Mouse (Mus musculus) embryonic facial prominence, embryonic 12.5 days (tissue): ENCODE results near the gene Ptprm. TPM values are rescaled to one million over a fixed set of nuclear protein-coding genes. Genes with fewer than 3 reads are reported as not detected.

Experiments used
- ATAC-seq: fragments of 200-750 bp; cut with Nextera tagmentation; 2 replicates; pipeline ENCODE4 v1.8.0; 2017; ENCODE audit not compliant: insufficient number of reproducible peaks, insufficient read depth, low FRiP score, low TSS enrichment
- H3K27ac ChIP-seq: fragments of 300-500 bp; sonication (generic); 2 replicates; pipeline ENCODE4 v1.5.1; 2016; ENCODE audit warnings: mild to moderate bottlenecking
- H3K27me3 ChIP-seq: fragments of 300-500 bp; sonication (generic); 2 replicates; pipeline ENCODE4 v1.6.1; 2016; ENCODE audit warnings: mild to moderate bottlenecking, moderate library complexity
- H3K36me3 ChIP-seq: fragments of 300-500 bp; sonication (generic); 2 replicates; pipeline ENCODE4 v1.6.1; 2016; ENCODE audit warnings: mild to moderate bottlenecking
- H3K4me1 ChIP-seq: fragments of 300-500 bp; sonication (generic); 2 replicates; pipeline ENCODE4 v1.6.1; 2016
- H3K4me2 ChIP-seq: fragments of 300-500 bp; sonication (generic); replicated peaks from 2 replicates; pipeline ENCODE4 v1.6.1; 2016; ENCODE audit warnings: mild to moderate bottlenecking, moderate library complexity
- H3K4me3 ChIP-seq: fragments of 300-500 bp; sonication (generic); 2 replicates; pipeline ENCODE4 v1.5.1; 2016; ENCODE audit warnings: mild to moderate bottlenecking
- H3K9ac ChIP-seq: fragments of 300-500 bp; sonication (generic); 2 replicates; pipeline ENCODE4 v1.6.1; 2016; ENCODE audit warnings: mild to moderate bottlenecking, moderate library complexity
- H3K9me3 ChIP-seq: fragments of 300-500 bp; sonication (generic); 2 replicates; pipeline ENCODE4 v1.6.1; 2016; ENCODE audit warnings: mild to moderate bottlenecking, moderate library complexity
- WGBS: fragments of 180-500 bp; shearing (Covaris S2); methylation state at CpG from one replicate; pipeline ENCODE4 v1.1.7; 2016; 5-methylcytosine and 5-hydroxymethylcytosine counted together
- polyA plus RNA-seq: library from polyadenylated mRNA; unstranded; fragments of >200 nt; fragmentation: Nextera tagmentation; extraction: Ambion mirVana; gene quantifications from 2 replicates; pipeline ENCODE4 v1.2.1, GENCODE M21; 2016

Gene Ptprm
- polyA plus RNA-seq, 1 experiment from 2014 or later: 17.2 TPM

DNA sequence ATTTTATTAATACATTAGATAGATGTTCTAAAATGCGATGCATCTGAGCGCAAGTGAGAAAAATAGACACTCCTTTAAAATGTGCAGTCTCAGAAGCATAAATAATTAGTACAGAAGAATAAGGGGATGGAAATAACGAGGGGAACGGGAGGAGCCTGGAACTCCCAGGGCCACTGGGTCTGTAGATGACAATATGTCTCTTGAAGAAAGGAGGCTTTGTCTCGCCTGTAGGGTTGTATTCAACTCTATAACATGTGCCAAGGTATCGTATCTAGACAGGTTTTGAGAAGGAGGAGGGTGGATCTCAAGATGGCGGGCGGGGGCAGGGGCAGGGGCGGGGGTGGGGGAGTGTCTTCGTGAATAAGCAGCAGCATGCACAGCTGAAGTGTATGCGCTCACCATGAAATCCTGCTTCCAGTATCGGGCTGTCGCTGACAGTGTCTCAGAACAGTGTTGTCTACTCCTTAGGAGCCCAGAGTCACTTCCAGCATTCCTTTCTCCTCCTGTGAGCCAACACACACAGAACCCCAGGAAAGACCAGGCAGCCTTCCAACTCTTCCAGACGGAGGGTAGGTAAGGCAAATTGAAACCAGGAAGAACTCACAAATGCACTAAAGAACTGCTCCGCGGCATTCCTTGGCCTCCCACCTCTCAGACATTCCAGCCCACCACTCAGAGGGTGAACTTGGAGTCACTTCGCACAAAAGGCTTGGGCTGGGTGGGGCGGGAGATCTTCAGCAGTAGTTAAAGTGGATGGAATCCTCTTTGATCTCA is 50.7 kb downstream of the Ptprm start:
- no peaks in the 10 kb centered on the region; the same call in 1 of the 2 replicates for H3K9me3 ChIP-seq
- no peak overlapping the region for H3K4me3 ChIP-seq
- no peak overlapping the region for H3K4me2 ChIP-seq
- H3K27me3 ChIP-seq: no peaks in the 10 kb centered on the region
- peak overlapping the region; percentile 41; the same call in 1 of the 2 replicates for H3K27ac ChIP-seq
- 0 out of 2 replicates have a peak, but pooled peaks have one; percentile 64 for ATAC-seq
- H3K4me1 ChIP-seq: peaks cover 16% of the 10 kb centered on the region
- WGBS: 64% methylated on average over 18 of the region's 18 CpGs
- no peaks in the 10 kb centered on the region for H3K36me3 ChIP-seq
- no peak overlapping the region for H3K9ac ChIP-seq

DNA sequence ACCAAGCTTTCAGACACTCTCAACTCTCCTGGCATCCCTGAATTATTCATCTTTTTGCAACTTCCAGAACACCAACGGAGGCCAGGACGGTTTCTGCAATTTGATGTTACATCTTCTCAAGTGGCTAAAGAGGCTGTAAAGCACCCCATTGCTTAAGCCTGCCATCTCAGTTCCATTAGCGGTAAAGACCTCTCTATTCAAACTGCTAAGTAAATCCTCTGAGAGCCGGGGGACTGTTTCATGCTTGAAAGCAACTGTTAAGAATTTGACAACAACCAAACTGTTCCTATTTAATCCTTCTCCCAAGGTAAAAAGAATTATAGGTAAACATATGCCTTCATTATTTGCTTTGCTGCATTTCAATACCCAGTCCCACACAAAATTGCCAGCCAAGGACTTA is 51.7 kb downstream of the Ptprm start:
- Histone ChIP-seq H3K27me3 (no peaks in the 10 kb centered on the region), H3K4me1 (peaks cover 16% of the 10 kb centered on the region), H3K9ac (no peak overlapping the region), H3K27ac (no peak overlapping the region), H3K9me3 (no peaks in the 10 kb centered on the region; the same call in 1 of the 2 replicates), H3K36me3 (no peaks in the 10 kb centered on the region), H3K4me3 (no peak overlapping the region), H3K4me2 (no peak overlapping the region)
- WGBS: 56% methylated on average over 4 of the region's 4 CpGs
- no peak for ATAC-seq

DNA sequence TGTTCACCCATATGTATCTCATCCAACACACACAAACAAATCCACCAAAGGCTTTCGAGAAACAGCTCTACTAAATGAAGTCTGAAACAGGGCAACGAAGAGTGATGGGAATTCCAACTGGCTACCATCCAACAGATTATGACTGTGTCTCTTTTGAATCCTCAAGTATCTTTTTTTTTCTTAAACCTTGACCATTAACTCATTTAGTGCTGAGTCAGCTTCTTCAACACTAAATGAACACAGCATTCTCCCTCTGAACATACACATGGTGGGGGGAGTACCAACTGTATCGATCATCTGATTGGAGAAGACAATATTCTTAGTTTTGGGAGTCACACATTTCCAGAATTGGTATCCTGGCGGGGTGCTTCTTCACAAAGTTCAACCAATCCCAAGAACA is 52.2 kb downstream of the Ptprm start:
- Histone ChIP-seq H3K9ac (no peak overlapping the region), H3K9me3 (no peaks in the 10 kb centered on the region; the same call in 1 of the 2 replicates), H3K27ac (no peak overlapping the region), H3K4me1 (peaks cover 16% of the 10 kb centered on the region), H3K27me3 (no peaks in the 10 kb centered on the region), H3K4me2 (no peak overlapping the region), H3K36me3 (no peaks in the 10 kb centered on the region), H3K4me3 (no peak overlapping the region)
- ATAC-seq: no peak
- 90% methylated on average over 4 of the region's 4 CpGs for WGBS

DNA sequence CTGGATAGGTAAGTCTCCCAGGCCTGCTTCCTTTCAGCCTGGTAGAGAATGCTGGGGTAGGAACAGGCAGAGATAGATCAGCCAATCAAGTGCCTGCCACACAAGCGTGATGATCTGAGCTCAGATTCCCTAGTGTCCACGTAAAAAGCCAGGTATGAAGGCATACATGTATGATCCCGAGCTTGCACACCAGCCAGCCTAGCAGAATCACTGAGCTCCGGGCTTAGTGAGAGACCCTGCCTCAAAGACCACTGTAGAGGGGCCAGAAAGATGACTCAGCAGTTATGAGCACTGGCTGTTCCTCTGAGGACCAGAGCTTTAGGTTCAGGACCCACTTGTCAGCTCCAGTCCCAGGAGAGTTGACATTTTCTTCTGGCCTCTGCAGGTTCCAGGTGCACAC is 52.9 kb downstream of the Ptprm start:
- H3K27ac ChIP-seq: no peak overlapping the region
- 96% methylated on average over 4 of the region's 4 CpGs for WGBS
- no peaks in the 10 kb centered on the region for H3K27me3 ChIP-seq
- H3K4me2 ChIP-seq: no peak overlapping the region
- H3K9ac ChIP-seq: no peak overlapping the region
- no peak for ATAC-seq
- no peak overlapping the region for H3K4me3 ChIP-seq
- H3K36me3 ChIP-seq: no peaks in the 10 kb centered on the region
- H3K4me1 ChIP-seq: peaks cover 16% of the 10 kb centered on the region
- H3K9me3 ChIP-seq: no peaks in the 10 kb centered on the region

DNA sequence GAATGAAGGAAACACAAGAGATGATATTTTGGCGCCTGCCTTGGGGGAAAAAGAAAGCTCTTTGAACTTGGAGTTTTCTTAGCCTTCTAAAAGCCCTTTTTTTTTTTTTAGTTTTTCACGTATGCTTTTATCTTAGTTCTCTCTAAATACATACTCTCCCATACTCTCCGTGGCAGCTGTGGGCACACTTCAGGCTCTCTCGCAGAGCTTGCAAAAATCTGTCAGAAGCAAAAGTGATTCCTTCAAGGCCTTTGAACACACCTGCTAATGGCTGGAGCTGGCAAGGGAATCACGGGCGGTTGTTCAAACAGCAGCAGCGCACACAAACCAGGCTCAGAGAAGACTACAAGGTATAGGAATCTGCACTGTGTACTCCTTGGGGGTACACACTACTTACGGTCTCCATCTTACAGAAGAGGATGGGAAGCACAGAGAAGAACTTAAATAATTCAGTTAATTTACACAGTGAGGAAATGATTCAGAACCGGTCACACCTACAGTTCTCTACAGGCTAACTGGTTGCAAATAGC is 55.9 kb downstream of the Ptprm start:
- Histone ChIP-seq H3K27ac (no peak overlapping the region), H3K9ac (no peak overlapping the region), H3K27me3 (no peaks in the 10 kb centered on the region), H3K9me3 (no peaks in the 10 kb centered on the region), H3K4me2 (no peak overlapping the region), H3K4me3 (no peak overlapping the region), H3K36me3 (no peaks in the 10 kb centered on the region), H3K4me1 (no peaks in the 10 kb centered on the region)
- 70% methylated on average over 9 of the region's 9 CpGs for WGBS
- no peak for ATAC-seq

DNA sequence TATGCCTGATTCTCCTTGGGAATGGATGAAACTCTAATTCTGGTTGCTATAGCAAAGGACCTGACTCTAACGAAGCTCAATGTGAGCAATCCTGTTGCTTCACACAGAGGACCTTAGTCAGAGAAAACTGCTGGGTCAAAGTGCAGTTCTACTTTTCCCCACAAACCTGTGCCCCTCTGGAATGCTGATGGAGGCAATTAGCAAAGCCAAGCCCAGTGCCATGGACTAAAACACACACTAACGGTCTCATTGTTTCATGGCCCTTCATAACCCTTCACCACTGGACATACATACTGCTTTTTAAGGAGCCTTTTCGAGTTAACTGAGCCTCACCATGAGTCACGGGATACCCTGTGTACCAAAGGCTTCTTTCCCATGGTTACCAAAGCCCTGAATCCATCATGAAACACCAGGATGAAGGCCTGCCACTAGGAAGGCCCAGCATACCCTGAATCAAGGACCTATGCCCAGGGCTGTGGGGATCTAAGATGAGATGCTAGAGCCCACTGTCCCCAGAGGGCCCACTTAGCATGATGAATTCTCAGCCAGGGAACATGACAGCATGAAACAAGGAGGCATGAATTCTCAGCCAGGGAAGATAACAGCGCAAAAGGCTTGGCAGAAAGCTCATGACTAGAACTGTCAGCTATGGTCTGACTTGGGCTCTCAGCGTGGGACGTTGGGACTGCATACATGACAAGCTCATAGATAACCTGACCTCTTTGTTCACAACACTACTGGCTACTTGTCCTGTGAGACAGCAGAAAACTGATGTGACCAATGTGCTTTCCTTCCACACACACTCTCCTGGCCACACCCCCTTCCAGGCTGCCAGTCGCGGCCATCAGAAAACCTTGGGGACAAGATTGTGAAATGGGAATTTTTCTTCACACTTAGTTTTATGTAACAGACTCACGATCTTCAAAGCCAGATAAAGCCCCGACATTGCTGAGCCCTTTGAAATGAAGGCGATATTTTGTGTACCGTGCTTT is 57.4 kb downstream of the Ptprm start:
- no peaks in the 10 kb centered on the region for H3K27me3 ChIP-seq
- H3K36me3 ChIP-seq: no peaks in the 10 kb centered on the region
- no peak for ATAC-seq
- no peak overlapping the region for H3K9ac ChIP-seq
- no peaks in the 10 kb centered on the region for H3K4me1 ChIP-seq
- 82% methylated on average over 13 of the region's 13 CpGs for WGBS
- no peaks in the 10 kb centered on the region for H3K9me3 ChIP-seq
- no peak overlapping the region for H3K27ac ChIP-seq
- H3K4me2 ChIP-seq: no peak overlapping the region
- H3K4me3 ChIP-seq: no peak overlapping the region

DNA sequence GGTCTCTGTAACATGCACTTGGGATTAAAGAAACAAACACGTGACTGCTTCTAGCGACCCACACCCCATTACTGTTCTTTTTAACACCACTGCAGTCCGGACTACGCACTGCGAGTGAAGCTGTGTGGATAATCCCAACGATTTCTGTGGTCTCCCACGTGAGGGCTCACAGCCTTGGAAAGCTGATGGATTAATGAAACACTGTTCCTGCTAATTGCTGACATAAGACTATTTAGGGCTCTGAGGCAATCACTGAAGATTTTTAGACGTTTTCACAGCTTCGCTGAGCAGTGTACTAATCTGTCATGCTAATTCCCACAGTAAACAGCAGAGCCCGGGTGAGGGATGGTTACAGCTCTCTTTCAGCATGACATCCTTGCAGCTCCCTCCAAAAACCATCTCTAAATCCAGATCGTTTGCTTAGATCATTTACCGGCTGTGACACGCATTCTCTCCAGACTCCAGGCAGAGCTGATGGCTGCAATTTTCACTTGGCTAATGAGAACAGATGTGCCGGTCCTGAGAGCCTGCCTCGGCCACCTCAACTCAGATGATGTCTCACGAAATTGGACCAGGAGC is 63.5 kb downstream of the Ptprm start:
- H3K9ac ChIP-seq: no peak overlapping the region; the same call in 1 of the 2 replicates
- peaks cover 11% of the 10 kb centered on the region for H3K4me1 ChIP-seq
- H3K4me2 ChIP-seq: peak overlapping the region; percentile 29
- no peaks in the 10 kb centered on the region for H3K36me3 ChIP-seq
- no peaks in the 10 kb centered on the region for H3K9me3 ChIP-seq
- no peak for ATAC-seq
- 21% methylated on average over 16 of the region's 16 CpGs for WGBS
- H3K4me3 ChIP-seq: no peak overlapping the region
- no peaks in the 10 kb centered on the region for H3K27me3 ChIP-seq
- H3K27ac ChIP-seq: no peak overlapping the region

DNA sequence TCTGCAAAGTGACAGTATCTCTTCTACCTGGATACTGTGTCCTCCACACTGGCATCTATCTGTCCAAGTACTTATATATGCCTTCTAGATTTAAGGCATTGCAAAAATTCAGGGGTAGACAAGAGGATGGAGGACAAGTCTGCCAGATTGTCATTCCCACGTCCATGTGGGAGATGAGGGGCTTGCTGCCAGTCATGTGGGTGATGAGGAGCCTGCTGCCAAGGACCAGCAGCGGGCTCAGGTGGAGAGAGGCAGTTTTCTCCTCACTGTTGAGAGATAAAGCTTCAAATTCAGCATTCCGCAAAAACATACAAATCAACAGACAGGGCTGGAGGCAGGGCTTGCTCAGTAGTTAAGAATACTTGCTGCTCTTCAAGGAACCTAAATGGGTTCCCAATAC is 66.8 kb downstream of the Ptprm start:
- Histone ChIP-seq H3K4me1 (peaks cover 11% of the 10 kb centered on the region), H3K4me2 (no peak overlapping the region), H3K27ac (no peak overlapping the region), H3K27me3 (no peaks in the 10 kb centered on the region), H3K9me3 (no peaks in the 10 kb centered on the region), H3K4me3 (no peak overlapping the region), H3K36me3 (no peaks in the 10 kb centered on the region), H3K9ac (no peak overlapping the region)
- WGBS: 83% methylated on average over 3 of the region's 3 CpGs
- no peak for ATAC-seq

DNA sequence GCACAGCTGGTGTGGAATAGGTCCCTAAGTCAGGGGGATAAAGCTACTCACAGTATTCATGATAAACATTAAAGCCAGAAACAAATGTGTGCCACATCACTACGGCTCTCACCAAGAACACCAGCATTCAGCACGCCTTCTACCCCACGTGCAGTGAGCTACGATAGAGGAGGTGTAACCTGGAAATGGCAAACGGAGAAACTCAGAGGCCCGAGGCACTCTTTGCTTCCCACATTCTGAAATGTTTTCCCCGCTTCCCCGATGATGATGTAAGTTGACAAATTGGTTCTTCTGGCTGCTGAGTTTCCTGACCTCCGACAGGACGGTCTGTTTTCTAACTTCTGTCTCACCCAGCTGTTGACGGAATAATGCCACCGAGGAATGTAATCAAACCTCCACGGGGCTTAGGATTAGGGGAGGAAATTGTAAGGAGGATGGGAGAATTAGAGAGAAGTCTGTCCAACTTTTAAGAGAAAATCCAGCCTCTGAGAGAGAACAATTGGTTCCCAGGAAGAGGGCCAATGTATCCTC is 72.6 kb downstream of the Ptprm start:
- Histone ChIP-seq H3K4me1 (peaks cover 6% of the 10 kb centered on the region), H3K27ac (no peak overlapping the region), H3K4me3 (no peak overlapping the region), H3K9ac (no peak overlapping the region), H3K4me2 (no peak overlapping the region), H3K9me3 (no peaks in the 10 kb centered on the region), H3K36me3 (no peaks in the 10 kb centered on the region), H3K27me3 (no peaks in the 10 kb centered on the region)
- WGBS: 22% methylated on average over 13 of the region's 13 CpGs
- no peak for ATAC-seq

DNA sequence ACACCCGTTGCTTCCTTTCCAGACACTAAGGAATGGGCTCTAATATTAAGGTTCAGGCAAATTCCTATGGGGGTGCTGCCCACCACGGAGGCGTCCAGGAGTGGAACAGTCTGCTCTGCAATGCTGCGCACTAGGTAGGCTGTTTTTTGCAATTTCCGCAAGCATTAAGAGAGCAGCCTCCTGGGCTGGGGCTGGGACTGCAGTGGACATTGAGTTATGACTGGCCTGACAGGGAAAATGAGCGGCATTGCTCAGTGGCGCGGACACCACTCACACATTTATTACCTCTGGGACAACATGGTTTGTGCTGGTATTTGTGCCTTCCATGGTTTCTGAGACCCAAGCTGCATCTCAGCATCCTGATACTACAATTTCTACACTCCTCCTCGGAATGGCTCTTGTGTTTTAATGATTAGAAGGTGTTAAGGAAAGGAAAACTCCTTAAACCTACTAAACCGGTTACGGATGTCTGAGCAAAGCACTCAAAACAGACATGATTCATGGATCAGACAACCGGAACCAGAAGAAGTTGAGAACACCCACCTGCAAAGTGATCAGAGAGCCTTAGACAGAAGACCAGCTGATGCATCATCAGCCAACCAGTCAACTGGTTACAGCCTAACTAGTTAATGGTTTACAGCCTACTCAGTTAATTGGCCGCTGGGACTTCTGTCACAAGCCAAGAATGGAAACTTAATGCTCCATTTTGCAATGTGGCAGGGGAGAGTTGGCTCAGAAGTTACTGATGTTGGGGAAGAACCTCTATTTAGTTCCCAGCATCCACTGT is 76.9 kb downstream of the Ptprm start:
- WGBS: 92% methylated on average over 13 of the region's 13 CpGs
- ATAC-seq: no peak
- H3K4me1 ChIP-seq: peaks cover 13% of the 10 kb centered on the region
- H3K4me3 ChIP-seq: no peak overlapping the region
- H3K9ac ChIP-seq: no peak overlapping the region
- H3K36me3 ChIP-seq: no peaks in the 10 kb centered on the region
- no peaks in the 10 kb centered on the region for H3K27me3 ChIP-seq
- H3K9me3 ChIP-seq: no peaks in the 10 kb centered on the region
- no peak overlapping the region for H3K27ac ChIP-seq
- H3K4me2 ChIP-seq: no peak overlapping the region
